Mouse (Mus musculus) bone marrow macrophage, adult 2 months (primary cell): ENCODE results near the gene Scrg1.

ENCODE experiments used
- CTCF ChIP-seq: IDR thresholded peaks from 2 replicates; pipeline ENCODE4 v1.5.1; 2012; ENCODE audit warnings: low read depth, mild to moderate bottlenecking, low read length, moderate library complexity
- POLR2A ChIP-seq: IDR thresholded peaks from 2 replicates; pipeline ENCODE4 v1.6.1; 2012; ENCODE audit warnings: mild to moderate bottlenecking, low read depth, low read length, borderline replicate concordance

DNA sequence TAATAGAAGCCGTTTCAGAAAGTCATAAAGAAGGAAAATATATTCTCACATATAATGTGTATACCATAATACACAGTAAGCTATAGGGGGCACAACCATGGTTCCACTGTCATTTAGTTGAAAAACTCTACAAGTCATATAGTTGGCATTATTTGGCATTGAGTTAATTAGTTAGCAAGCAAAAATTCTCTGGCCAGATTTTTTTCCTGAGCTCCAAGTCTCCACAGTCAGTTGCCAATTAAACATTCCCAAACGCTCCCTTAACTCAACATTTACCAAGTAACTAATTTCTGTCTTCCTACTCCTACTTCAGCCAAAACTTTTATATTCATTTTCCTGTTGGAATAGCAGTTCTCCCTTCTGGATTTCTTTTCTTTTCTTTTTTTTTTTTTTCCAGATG is 2.4 kb upstream of the Scrg1 start:
- TF ChIP-seq CTCF = no peak
- no peak for TF ChIP-seq POLR2A
